Mouse (Mus musculus) brain, embryonic 14.5 days (tissue): ENCODE measurements at regions not wholly inside any gene's neighbourhood (a gene's known extent, or its start where the extent isn't known, plus 50 kb on each side); places are given as distances from the start of the nearest gene placed in this dataset.

Experiments
- CTCF ChIP-seq: fragments of 200-500 bp; IDR thresholded peaks from 2 replicates; pipeline ENCODE4 v1.5.1; 2012; ENCODE audit warnings: inconsistent platforms, mild to moderate bottlenecking, moderate library complexity, borderline replicate concordance; ENCODE audit not compliant: insufficient read depth, insufficient read length; ENCODE audit errors: extremely low read depth
- POLR2A ChIP-seq: fragments of 200-500 bp; IDR thresholded peaks from 2 replicates; pipeline ENCODE4 v1.6.1; 2012; ENCODE audit warnings: mild to moderate bottlenecking, inconsistent platforms, borderline replicate concordance; ENCODE audit not compliant: poor library complexity, insufficient read depth, insufficient read length, severe bottlenecking; ENCODE audit errors: extremely low read depth

- TF ChIP-seq POLR2A (no peak), CTCF (no peak)
Measured at GRCm38 (mm10) chr3:21884216-21884615, 192.2 kb upstream of the Tbl1xr1 start.
